Mouse (Mus musculus): Measurements from ENCODE around the gene Lsm2.
"Not testable (repeated sequence)": the region's sequence is repeated elsewhere in the genome, so short reads cannot be mapped to it uniquely, and the experiment has no call there.

Lsm2 gene

DNA sequence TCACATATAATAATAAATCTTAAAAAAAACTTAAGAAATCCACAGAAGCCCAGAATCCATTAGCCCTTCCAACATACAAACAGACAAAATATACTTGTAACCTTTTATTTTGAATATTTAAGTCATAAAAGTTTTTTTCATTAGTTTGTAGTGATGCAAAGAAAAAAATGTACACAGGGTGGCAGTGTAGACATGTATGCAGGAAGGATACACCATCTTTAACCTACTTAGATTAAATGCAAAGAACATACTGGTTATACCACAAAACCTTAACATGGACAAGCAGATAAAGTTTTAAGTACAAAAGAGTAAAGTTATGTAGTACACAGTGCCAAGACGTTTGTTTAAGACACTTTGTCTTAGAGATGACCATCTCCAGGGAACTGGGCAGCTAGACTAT, 25.3 kb upstream of the Lsm2 start:
- peak; percentile 74 for DNase-seq (ENCODE audit: low read depth)

DNA sequence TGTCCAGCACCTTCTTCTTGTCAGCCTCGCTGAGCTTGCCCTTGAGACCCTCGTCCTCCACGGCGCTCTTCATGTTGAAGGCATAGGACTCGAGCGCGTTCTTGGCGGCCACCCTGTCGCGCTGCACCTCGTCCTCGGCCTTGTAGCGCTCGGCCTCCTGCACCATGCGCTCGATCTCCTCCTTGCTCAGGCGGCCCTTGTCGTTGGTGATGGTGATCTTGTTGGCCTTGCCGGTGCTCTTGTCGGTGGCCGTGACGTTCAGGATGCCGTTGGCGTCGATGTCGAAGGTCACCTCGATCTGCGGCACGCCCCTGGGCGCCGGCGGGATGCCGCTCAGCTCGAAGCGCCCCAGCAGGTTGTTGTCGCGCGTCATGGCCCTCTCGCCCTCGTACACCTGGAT, 24.4 kb upstream of the Lsm2 start:
- DNase-seq (ENCODE audit: low read depth) = not testable (repeated sequence)

DNA sequence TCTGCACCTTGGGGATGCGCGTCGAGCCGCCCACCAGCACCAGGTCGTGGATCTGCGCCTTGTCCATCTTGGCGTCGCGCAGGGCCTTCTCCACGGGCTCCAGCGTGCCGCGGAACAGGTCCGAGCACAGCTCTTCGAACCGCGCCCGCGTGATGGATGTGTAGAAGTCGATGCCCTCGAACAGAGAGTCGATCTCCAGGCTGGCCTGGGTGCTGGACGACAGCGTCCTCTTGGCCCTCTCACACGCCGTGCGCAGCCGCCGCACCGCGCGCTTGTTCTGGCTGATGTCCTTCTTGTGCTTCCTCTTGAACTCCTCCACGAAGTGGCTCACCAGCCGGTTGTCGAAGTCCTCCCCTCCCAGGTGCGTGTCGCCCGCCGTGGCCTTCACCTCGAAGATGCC, 23.7 kb upstream of the Lsm2 start:
- DNase-seq (ENCODE audit: low read depth) = not testable (repeated sequence)

DNA sequence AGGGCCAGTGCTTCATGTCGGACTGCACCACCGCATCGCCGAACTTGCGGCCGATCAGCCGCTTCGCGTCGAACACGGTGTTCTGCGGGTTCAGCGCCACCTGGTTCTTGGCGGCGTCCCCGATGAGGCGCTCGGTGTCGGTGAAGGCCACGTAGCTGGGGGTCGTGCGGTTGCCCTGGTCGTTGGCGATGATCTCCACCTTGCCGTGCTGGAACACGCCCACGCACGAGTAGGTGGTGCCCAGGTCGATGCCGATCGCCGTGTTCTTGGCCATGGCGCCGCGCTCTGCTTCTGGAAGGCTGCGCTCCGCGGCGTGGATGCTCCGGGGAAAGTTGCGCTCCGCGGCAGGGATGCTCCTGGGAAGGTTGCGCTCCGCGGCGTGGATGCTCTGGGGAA, 22.9 kb upstream of the Lsm2 start:
- DNase-seq (ENCODE audit: low read depth) = not testable (repeated sequence)

DNA sequence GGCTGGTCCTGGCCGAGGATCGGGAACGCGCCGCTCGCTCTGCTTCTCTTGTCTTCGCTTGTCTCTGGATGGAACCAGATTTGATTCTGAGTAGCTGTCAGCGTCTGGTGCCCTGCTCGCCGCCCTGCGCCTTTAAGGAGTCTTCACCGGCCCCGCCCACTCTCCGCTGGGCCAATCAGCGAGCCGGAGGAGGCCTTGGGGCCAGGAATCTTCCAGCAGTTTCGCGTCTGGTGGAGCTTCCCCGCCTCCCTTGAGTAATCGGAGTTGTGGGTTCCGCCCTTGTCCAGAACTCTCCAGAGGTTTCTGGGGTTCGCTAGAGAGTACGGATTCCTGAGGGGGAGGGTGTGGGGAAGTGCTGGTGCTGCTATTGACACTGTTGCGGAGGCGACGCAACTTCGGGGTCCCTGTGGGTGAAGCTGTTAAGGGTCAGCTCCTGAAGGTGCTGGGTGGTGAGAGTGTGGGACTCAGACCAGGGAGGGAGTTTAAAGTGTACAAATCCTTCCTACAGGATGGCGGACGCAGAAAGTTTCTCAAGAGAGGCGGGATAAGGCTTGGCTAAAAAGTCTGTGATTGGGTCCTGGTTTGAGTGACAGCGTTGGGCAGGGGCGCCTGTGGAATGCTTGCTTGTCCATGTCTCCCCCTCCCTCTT, 22.4 kb upstream of the Lsm2 start, which contains the start of gene Hspa1b:
TSS of gene Hspa1b (minus strand) at position 109 of the 649 bp plus-strand sequence.
- peak; percentile 79 for DNase-seq (ENCODE audit: low read depth)

DNA sequence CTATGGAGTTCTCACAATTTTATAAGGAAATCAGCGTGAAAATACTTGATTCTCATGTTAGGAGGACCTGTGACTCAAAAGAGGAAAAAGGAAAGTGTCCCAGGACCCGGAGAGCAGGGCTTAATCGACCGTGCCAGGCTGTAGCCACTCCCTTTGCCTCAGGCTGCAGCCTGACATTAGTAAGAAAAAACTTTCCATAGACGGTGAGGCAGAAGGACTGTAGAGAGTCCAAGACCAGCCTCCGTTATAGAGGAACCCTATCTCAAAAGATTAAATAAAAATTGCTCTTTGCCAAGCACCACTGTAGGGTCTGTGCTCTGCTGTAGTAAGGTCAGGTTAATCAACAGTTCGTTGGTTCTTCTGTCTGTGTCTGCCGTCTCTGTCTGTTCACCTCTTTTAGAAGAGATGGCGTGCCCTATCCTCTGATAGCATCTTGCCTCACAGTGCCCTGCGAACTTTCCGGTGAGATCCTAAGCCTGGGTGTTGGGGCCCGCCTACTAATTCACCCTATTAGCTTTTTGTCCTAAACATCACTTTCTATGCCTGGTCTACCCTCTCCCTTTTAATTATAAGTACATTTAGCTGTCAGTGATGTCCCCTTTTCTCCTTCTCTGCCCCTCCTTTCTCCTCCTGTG, 21.7 kb upstream of the Lsm2 start:
- DNase-seq (ENCODE audit: low read depth) = peak; percentile 65

DNA sequence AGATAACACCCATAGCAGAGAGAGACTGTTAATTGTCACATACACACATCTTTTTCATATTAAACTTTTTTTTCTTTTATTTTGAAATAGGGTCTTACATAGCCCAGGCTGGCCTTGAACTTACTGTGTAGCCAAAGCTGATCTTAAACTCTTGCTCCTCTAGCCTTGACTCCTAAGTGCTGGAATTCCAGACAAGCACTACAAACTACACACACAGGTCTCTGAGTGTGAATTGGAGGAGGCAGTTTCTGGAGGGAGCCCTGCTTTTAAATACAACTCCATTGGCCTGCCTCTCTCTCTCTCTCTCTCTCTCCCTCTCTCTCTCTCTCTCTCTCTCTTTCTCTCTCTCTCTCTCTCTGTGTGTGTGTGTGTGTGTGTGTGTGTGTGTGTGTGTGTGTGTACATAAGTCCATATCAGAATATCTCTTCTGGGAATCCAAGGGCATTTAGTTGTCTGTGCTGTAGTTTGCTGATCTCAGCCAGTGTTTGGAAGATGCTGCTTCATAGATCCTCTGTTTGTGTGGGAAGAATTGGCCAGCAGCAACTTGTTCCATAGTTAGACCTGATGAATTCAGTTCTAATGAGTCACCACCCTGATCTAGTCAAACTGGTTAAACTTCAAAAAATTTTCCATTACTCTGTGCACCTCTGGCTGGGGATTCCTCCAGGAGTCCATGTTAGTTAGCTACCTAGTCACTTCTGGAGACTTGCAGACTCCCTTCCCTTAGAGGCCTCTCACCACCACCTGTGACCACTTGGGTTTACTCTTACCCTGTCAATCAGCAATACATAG, 20.8 kb upstream of the Lsm2 start:
- peak; percentile 38 for DNase-seq (ENCODE audit: low read depth)

DNA sequence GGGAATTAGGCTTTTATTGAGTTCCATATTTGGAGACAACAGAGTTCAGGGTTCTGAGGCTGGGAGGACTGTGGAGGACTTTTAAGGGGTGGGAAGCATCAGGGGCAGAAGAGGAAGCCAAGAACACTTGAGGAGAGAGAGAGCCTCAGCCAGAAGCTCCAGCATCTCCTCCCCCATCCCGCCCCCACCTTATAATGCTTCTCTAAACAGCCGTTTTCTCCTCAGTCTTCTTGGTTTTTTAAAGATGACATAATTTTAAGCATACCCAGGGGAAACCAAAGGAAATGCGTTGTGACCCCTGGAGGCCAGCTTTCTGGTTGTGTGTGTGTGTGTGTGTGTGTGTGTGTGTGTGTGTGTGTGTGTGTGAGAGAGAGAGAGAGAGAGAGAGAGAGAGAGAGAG, 19.5 kb upstream of the Lsm2 start:
- no peak for DNase-seq (ENCODE audit: low read depth)

DNA sequence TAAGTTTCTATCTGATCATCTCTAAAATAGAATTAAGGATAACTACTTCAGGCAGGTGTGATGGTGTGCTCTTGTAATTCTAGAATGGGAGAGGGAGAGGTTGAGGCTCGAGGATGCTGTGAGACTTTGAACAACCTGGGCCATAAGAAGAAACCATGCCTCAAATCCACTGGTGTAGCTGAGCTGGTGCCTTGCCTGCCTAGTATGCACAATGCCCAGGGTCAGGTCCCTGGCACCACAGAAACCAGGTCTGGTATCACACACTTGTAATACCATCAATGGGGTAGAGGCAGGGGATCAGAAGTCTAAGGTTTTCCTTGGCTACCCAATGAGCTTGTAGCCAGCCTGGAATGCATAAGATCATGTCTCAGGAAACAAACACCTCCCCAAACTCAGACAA, 18.8 kb upstream of the Lsm2 start:
- DNase-seq (ENCODE audit: low read depth) = no peak

DNA sequence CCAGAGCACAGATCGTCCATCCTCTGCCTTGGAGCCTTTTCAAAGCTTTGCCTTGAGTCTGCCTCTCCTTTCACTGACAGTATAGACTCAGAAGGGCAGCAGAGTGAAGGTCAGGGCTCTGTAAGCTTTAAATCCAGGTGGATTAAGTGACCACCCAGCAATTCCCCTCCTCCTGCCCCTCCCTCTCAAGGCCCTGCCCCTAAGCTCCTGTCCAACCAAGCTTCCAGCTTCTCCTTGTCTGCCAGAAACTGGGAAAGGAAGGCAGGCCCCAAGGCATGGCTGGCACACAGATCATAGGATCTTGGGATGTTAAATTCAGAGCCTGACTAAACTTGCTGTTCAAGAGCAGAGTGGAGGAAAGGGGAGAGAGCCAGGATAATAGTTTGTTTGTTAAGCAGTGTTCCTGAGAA, 17.0 kb upstream of the Lsm2 start:
- DNase-seq (ENCODE audit: low read depth) = no peak

DNA sequence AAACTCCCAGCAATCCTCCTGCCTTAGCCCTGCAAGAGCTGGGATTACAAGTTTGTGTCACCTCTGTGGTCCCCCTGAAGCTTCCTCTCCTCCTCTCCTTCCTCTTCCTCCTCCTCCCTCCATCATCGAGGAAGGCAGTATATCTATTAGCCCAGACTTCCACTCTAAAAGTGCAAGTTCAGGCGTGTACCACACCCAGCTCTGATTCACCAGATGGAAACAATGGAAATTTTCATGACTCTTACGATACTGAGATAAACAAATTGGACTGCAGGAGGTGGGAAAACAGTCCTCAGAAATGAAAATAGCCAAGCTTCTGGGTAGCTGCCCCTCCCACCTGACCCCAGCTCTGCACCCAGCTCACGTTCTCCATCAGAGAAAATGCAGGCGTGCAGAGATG, 16.0 kb upstream of the Lsm2 start:
- DNase-seq (ENCODE audit: low read depth) = no peak

DNA sequence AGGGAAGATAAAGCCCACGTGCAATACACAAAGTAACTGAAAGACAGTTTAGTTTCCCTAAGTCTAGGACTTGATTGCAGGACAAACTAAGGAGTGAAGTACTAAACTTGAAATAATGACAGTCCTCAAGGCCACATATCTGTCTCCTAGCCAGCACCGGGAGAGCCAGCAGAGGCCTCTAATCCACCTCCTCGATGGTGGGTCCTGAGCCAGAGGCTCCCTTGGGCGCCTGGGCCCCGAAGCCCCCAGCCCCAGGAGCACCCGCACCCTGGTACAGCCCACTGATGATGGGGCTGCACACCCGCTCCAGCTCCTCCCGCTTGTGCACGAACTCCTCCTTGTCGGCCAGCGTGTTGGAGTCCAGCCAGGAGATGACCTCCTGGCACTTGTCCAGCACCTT, 11.8 kb upstream of the Lsm2 start, which contains the start of gene Gm20481:
TSS of gene Gm20481 (plus strand) at position 91 of the 400 bp plus-strand sequence.
- DNase-seq (ENCODE audit: low read depth) = not testable (repeated sequence)

DNA sequence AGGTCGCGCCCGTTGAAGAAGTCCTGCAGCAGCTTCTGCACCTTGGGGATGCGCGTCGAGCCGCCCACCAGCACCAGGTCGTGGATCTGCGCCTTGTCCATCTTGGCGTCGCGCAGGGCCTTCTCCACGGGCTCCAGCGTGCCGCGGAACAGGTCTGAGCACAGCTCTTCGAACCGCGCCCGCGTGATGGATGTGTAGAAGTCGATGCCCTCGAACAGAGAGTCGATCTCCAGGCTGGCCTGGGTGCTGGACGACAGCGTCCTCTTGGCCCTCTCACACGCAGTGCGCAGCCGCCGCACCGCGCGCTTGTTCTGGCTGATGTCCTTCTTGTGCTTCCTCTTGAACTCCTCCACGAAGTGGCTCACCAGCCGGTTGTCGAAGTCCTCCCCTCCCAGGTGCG, 10.8 kb upstream of the Lsm2 start:
- DNase-seq (ENCODE audit: low read depth) = not testable (repeated sequence)

DNA sequence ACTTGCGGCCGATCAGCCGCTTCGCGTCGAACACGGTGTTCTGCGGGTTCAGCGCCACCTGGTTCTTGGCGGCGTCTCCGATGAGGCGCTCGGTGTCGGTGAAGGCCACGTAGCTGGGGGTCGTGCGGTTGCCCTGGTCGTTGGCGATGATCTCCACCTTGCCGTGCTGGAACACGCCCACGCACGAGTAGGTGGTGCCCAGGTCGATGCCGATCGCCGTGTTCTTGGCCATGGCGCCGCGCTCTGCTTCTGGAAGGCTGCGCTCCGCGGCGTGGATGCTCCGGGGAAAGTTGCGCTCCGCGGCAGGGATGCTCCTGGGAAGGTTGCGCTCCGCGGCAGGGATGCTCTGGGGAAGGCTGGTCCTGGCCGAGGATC, 10.0 kb upstream of the Lsm2 start:
- not testable (repeated sequence) for DNase-seq (ENCODE audit: low read depth)

DNA sequence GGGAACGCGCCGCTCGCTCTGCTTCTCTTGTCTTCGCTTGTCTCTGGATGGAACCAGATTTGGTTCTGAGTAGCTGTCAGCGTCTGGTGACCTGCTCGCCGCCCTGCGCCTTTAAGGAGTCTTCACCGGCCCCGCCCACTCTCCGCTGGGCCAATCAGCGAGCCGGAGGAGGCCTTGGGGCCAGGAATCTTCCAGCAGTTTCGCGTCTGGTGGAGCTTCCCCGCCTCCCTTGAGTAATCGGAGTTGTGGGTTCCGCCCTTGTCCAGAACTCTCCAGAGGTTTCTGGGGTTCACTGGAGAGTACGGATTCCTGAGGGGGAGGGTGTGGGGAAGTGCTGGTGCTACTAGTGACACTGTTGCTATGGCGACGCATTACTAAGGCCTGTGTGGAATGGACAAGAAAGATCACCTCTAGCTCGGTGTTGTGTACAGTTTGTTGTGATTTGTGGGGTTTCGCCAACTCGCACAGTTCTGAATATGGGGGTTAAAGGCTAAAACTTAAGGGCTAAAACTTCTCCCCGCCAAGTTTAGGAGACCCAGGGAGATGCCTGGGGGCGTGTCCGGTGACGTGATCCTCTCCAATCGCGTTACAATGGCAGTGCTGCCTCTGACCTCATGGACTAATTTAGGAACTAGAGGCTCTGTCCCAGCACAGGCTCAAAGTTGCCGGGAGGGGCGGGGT, 9.5 kb upstream of the Lsm2 start, which contains the start of the genes Hspa1a and Hspa1l:
TSS of gene Hspa1a (minus strand) at position 88 of the 681 bp plus-strand sequence.
TSS of gene Hspa1l (plus strand) at position 635 of the 681 bp plus-strand sequence.
- DNase-seq (ENCODE audit: low read depth) = peak; percentile 85

DNA sequence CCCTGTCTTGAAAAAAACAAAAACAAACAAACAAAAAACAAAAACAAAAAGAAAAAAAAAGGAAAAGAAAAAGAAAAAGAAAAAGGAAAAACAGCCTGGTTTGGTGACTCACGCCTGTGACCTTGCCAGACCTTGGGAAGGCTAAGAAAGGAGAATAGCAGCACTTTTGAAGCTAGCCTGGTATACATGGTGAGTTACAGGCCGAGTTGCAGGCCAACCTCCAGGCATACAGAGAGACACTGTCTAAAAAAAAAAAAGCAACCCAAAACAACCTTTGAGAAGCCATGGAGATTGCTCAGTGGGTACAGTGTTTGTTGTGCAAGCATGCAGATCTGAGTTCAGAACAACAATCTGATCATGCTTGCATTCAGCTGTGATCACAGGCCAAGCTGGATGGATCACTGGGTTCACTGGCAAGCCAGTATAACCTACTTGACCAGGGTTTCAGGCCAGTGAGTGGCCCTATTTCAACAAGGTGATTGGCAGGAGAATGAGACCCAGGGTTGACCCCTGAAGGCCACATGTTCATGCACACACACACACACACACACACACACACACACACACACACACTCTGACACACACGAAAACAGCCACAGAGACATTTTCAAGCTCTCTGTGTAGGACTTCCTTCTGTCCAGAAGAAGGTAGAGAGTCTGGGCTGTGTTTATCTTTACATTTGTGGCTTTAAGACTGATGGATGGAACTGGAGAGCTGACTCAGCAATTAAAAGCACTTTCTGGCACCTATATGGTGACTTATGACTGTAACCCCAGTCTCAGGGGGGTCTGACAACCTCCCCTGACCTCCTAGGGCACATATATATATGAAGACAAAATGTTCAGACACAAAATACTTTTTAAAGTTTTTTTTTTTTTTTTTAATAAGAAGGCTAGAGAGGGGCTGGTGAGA, 5.8 kb upstream of the Lsm2 start:
- no peak for DNase-seq (ENCODE audit: low read depth)

DNA sequence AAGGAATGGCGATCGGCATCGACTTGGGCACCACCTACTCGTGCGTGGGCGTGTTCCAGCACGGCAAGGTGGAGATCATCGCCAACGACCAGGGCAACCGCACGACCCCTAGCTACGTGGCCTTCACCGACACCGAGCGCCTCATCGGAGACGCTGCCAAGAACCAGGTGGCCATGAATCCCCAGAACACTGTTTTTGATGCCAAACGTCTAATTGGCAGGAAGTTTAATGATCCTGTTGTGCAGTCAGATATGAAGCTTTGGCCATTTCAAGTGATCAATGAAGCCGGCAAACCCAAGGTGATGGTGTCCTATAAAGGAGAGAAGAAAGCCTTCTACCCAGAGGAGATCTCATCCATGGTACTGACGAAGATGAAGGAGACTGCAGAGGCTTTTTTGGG, 4.7 kb upstream of the Lsm2 start:
- no peak for DNase-seq (ENCODE audit: low read depth)

DNA sequence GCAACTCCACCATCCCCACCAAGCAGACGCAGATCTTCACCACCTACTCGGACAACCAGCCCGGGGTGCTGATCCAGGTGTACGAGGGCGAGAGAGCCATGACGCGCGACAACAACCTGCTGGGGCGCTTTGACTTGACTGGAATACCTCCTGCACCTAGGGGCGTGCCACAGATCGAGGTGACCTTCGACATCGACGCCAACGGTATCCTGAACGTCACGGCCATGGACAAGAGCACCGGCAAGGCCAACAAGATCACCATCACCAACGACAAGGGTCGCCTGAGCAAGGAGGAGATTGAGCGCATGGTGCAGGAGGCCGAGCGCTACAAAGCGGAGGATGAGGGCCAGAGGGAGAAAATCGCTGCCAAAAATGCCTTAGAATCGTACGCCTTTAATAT, 3.4 kb upstream of the Lsm2 start:
- no peak for DNase-seq (ENCODE audit: low read depth)

DNA sequence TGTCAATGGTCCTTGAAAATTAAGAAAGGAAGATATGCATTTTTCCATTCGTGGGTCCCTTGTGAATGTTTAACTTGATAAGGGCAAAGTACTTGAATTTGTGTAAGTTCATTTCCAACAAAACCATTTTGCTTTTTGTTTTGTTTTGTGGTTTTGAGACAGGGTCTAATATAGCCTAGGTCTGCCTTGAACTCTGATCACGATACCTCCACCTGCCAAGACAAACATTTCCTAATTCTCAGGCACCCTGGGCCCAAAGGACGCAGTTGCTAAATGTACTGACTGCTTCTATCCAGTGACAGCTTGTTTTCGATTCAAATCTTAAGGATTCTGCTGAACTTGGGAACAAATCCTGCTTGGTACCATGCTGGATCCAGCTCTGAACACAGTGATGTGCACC, 2.0 kb upstream of the Lsm2 start:
- no peak for DNase-seq (ENCODE audit: low read depth)

DNA sequence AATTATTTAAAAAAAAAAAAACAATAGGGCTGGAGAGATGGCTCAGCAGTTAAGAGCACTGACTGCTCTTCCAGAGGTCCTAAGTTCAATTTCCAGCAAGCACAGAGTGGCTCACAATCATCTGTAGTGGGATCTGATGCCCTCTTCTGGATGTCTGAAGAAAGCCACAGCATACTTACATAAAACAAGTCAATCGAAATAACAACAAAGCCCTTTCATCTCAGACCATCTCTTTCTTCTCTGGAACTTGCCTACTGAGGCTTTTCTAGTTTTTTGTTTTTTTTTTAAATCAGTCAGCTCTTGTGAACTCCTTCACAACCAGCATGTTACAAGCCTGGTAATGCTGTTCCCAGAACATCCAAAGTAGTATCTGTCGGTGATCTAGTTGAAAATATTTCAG, 1.0 kb upstream of the Lsm2 start:
- peak; percentile 76 for DNase-seq (ENCODE audit: low read depth)

DNA sequence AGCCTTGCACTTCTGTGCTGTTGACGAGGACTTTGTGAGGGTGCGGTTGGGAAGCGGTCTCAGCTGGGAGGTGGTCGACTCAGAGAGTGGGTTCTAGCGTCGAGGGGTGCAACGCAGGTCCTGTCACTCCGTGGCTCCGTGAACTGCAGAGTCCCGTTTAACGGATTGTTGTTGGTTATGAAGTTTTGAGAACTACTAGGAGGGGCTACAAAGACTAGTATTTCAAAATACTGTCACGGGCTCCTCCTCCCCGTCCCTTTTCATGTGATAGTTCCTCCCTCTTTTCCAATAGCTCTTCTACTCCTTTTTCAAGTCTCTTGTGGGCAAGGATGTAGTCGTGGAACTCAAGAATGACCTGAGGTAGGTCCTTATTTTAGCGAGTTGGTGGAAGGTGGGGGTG, 666 bp downstream of the Lsm2 start:
- DNase-seq (ENCODE audit: low read depth) = no peak
